Mouse (Mus musculus) B cell, adult (primary cell): ENCODE results near the gene Gm13304. TPM values are rescaled to one million over a fixed set of nuclear protein-coding genes. Genes with fewer than 3 reads are reported as not detected.

Experiments used
- total RNA-seq: library from RNA; stranded (reverse); gene quantifications from 4 replicates; pipeline ENCODE4 v1.2.4, GENCODE M21; 2023; ENCODE audit not compliant: inconsistent age

The Gm13304 gene
- not detected in 4 replicates for total RNA-seq

DNA sequence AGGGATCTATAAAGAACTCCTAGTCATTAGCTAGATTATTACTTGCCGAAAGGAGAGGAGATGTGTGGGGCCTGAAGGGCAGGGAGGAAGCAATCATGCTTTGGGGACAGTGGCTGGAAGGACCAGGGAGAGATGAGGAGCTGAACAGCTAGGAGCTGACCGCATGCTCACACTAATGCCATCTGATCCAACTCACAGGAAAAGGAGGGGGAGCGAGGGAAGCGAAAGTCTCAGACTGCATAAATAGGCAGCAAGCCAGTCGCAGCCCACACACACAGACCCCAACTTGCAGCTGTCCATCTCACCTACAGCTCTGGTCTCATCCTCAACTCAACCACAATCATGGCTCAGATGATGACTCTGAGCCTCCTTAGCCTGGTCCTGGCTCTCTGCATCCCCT lies at the start of gene Gm13304:
Gene Gm13304 (plus strand): TSS at position 301 of the 400 bp plus-strand sequence.

DNA sequence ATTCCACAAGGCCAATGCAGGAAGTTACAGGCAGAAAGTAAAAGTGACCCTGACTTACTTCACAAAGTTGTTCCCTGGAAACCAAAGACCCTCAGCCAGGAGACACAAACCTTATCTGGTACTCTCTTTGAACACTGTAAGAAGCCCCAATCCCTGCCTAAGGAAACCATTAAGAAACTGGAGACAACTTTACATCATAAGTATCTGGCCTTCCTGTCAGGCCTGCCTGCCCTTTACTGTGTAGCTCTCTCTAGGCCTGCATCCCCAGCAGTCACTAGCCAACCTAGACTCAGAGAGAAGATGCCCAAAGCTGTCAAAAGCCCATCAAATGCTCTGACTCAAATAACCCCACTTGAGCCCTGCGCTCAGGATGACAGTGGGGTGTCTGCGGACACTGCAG lies 23.7 kb upstream of the Gm13304 start, which contains the start of gene Gm3893:
Gene Gm3893 (plus strand): TSS at position 301 of the 400 bp plus-strand sequence.

DNA sequence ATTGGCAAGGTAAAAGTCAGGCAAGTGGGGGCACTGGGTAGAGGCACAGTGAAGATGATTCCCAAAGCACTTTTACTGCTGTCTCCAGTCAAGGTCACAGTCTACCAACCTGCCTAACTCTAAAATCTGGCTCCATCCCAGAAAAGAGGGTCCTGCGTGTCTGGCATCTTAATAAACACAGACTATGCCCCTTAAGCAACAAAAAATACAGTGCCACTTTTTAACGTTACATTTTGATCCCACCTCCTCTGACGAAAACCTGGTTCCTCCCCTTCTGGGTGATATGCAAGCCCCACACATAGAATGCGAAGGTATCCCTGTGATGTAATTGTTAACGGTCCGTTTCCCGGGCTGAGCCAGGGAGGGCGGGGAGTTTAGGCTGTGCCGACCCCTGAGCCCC lies 38.5 kb downstream of the Gm13304 start, which contains the start of gene Gm13306:
Gene Gm13306 (plus strand): TSS at position 301 of the 400 bp plus-strand sequence.

Other genes starting within 250 kb of the Gm13304 start
- not detected in 4 replicates for gene Gm21541, start 211.2 kb upstream of the Gm13304 start, total RNA-seq
- 1.4 to 8.2 TPM (median 1.9 TPM) in 4 replicates for gene Gm20878, start 173.2 kb upstream of the Gm13304 start, total RNA-seq
- gene Fam205a4, start 148.8 kb upstream of the Gm13304 start, total RNA-seq: not detected in 4 replicates
- not detected in 4 replicates for gene Gm21093, start 80.1 kb upstream of the Gm13304 start, total RNA-seq
- not detected in 4 replicates for gene Gm3893, start 23.6 kb upstream of the Gm13304 start, total RNA-seq
- not detected in 4 replicates for gene Gm13306, start 38.6 kb downstream of the Gm13304 start, total RNA-seq
- gene Gm13305, start 53.8 kb downstream of the Gm13304 start, total RNA-seq: not detected in 4 replicates
- gene Gm10600, start 125.8 kb downstream of the Gm13304 start, total RNA-seq: not detected in 4 replicates
- gene Ccl21b, start 140.9 kb downstream of the Gm13304 start, total RNA-seq: not detected in 4 replicates
- not detected in 4 replicates for gene Gm21953, start 179.4 kb downstream of the Gm13304 start, total RNA-seq
- not detected in 4 replicates for gene Fam205a3, start 203.5 kb downstream of the Gm13304 start, total RNA-seq